Mouse (Mus musculus) limb, embryonic 11.5 days (tissue): ENCODE data around the gene Fam205c. TPM values are rescaled to one million over a fixed set of nuclear protein-coding genes. Genes with fewer than 3 reads are reported as not detected.

ENCODE experiments used
- ATAC-seq: fragments of 200-750 bp; cut with Nextera tagmentation; 2 replicates; pipeline ENCODE4 v1.8.0; 2017; ENCODE audit warnings: low read depth; ENCODE audit not compliant: insufficient number of reproducible peaks, low FRiP score, low TSS enrichment
- DNase-seq: peaks from one replicate; pipeline ENCODE4 v3.0.0-alpha.2; 2015; ENCODE audit warnings: low spot score
- H3K27ac ChIP-seq: fragments of 300-500 bp; sonication (generic); replicated peaks from 2 replicates; pipeline ENCODE4 v1.5.1; 2014; ENCODE audit warnings: low read depth, mild to moderate bottlenecking, low read length
- H3K27me3 ChIP-seq: fragments of 300-500 bp; sonication (generic); 2 replicates; pipeline ENCODE4 v1.6.1; 2014; ENCODE audit warnings: mild to moderate bottlenecking, low read length, mixed read lengths; ENCODE audit not compliant: control insufficient read depth, insufficient read depth
- H3K36me3 ChIP-seq: fragments of 300-500 bp; sonication (generic); 2 replicates; pipeline ENCODE4 v1.6.1; 2014; ENCODE audit warnings: mild to moderate bottlenecking, low read length, moderate library complexity, mixed read lengths; ENCODE audit not compliant: control insufficient read depth, insufficient read depth
- H3K4me1 ChIP-seq: fragments of 300-500 bp; sonication (generic); 2 replicates; pipeline ENCODE4 v1.6.1; 2014; ENCODE audit warnings: low read length, mixed read lengths; ENCODE audit not compliant: control insufficient read depth, insufficient read depth
- H3K4me2 ChIP-seq: fragments of 300-500 bp; sonication (generic); 2 replicates; pipeline ENCODE4 v1.6.1; 2014; ENCODE audit warnings: low read depth, mild to moderate bottlenecking, moderate library complexity; ENCODE audit not compliant: severe bottlenecking
- H3K4me3 ChIP-seq: fragments of 300-500 bp; sonication (generic); 2 replicates; pipeline ENCODE4 v1.5.1; 2014; ENCODE audit warnings: low read depth, low read length
- H3K9ac ChIP-seq: fragments of 300-500 bp; sonication (generic); 2 replicates; pipeline ENCODE4 v1.6.1; 2014; ENCODE audit warnings: mild to moderate bottlenecking, low read length
- H3K9me3 ChIP-seq: fragments of 300-500 bp; sonication (generic); 2 replicates; pipeline ENCODE4 v1.6.1; 2016; ENCODE audit warnings: low read length; ENCODE audit not compliant: control insufficient read depth
- WGBS: fragments of 180-500 bp; shearing (Covaris S2); extraction: QIAGEN DNeasy Blood & Tissue Kit; methylation state at CpG from one replicate; pipeline ENCODE4 v1.1.7; 2014; 5-methylcytosine and 5-hydroxymethylcytosine counted together
- polyA plus RNA-seq: library from polyadenylated mRNA; unstranded; fragments of >200 nt; fragmentation: Nextera tagmentation; extraction: Ambion mirVana; gene quantifications from 2 replicates; pipeline ENCODE4 v1.2.1, GENCODE M21; 2014

Gene Fam205c
- polyA plus RNA-seq, 1 experiment from 2014 or later = not detected

DNA sequence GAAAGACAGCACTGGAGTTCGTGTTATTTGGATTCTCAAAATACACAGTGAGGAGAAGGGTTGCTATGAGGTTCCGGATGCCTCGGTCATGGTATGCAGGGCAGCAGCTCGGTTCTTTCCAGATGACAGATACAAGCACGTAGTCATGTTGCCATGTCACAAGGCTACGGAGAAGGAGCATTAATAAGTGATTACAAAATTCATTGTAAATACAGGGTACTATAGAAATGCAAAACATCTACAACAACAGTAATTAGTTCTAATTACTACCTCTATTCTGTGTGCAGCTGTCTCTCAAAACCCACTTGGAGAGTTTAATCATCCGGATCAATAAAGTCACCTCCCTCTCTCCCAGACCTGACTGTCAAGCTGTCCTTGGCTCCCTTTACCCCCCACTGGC, 21.1 kb upstream of the Fam205c start:
- H3K4me3 ChIP-seq = no peak overlapping the region
- no peak overlapping the region for H3K27ac ChIP-seq
- 85% methylated on average over 7 of the region's 7 CpGs for WGBS
- H3K9ac ChIP-seq = no peak overlapping the region
- ATAC-seq (no peak), DNase-seq (no peak)
- H3K27me3 ChIP-seq = no peaks in the 10 kb centered on the region
- H3K9me3 ChIP-seq = no peaks in the 10 kb centered on the region
- H3K4me1 ChIP-seq = no peaks in the 10 kb centered on the region
- H3K4me2 ChIP-seq = no peak overlapping the region
- no peaks in the 10 kb centered on the region for H3K36me3 ChIP-seq

DNA sequence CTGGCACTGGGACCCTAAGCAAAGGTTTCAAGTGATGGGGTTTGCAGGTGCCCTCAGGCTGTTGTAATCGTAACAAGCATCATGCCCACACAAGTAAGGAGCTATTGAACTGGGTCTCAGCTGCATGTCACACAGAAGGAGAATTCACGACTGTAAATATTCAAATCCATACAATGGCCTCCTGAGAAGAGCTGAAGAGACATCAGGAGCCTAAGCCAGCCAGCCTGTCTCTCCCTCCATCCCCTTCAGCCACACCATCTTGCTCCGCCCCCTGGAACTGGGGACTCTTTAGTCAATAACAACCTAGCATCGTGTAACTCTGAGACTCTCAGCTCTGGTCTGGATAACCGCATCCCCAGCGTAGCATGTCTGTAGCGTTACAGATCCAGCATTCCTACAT, 17.1 kb upstream of the Fam205c start:
- ATAC-seq (no peak), DNase-seq (no peak)
- 54% methylated on average over 7 of the region's 7 CpGs for WGBS
- Histone ChIP-seq H3K9ac (no peak overlapping the region), H3K4me3 (no peak overlapping the region), H3K36me3 (no peaks in the 10 kb centered on the region), H3K4me1 (no peaks in the 10 kb centered on the region), H3K4me2 (no peak overlapping the region), H3K27ac (no peak overlapping the region), H3K9me3 (no peaks in the 10 kb centered on the region), H3K27me3 (no peaks in the 10 kb centered on the region)

DNA sequence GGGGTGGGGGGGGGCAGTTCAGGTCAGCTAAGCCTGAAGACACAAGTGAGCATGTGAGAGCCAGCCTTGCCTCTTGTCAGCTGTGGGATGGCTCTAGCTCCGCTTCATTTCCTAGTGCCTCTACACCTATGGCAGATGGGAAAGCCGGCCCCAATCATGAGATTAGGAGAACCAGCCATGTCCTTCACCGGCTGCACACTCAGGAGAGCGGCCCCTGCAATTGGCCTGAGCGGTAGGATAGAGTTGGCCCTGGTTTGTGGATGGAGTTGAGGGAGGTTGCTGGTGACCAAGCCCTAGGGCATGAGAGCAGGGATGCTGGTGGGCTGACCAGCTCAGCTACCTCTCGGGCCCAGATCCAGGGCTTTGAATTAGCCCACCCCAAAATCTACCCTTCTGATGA, 14.8 kb upstream of the Fam205c start:
- no peaks in the 10 kb centered on the region for H3K4me1 ChIP-seq
- no peak overlapping the region for H3K27ac ChIP-seq
- no peak overlapping the region for H3K4me3 ChIP-seq
- no peak for DNase-seq
- H3K9ac ChIP-seq = no peak overlapping the region
- H3K36me3 ChIP-seq = no peaks in the 10 kb centered on the region
- H3K4me2 ChIP-seq = no peak overlapping the region
- ATAC-seq = no peak
- WGBS = 91% methylated on average over 6 of the region's 6 CpGs
- no peaks in the 10 kb centered on the region for H3K9me3 ChIP-seq
- no peaks in the 10 kb centered on the region for H3K27me3 ChIP-seq

DNA sequence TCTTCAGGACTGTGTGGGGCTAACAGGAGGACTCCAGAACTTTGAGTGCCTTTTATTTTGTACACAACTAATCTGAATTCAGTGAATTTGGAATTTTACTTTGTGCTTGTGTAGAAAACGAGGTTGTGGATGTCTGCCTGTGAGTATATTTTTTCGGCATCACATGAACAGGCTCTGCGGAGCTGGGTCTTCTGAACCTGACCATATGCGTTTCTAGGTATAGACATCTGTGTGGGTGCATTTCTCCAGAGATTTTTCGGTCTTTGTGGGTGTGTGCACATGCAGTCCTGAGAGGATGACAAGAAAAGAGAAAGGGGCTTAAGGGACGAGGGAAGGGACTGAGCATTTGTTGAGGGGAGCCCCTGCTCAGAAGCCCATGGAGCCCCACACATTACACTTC, 12.9 kb upstream of the Fam205c start:
- DNase-seq (no peak), ATAC-seq (no peak)
- no peak overlapping the region for H3K27ac ChIP-seq
- H3K27me3 ChIP-seq = no peaks in the 10 kb centered on the region
- 93% methylated on average over 6 of the region's 6 CpGs for WGBS
- H3K4me1 ChIP-seq = no peaks in the 10 kb centered on the region
- H3K36me3 ChIP-seq = no peaks in the 10 kb centered on the region
- H3K4me2 ChIP-seq = no peak overlapping the region
- H3K9ac ChIP-seq = no peak overlapping the region
- no peaks in the 10 kb centered on the region for H3K9me3 ChIP-seq
- no peak overlapping the region for H3K4me3 ChIP-seq

DNA sequence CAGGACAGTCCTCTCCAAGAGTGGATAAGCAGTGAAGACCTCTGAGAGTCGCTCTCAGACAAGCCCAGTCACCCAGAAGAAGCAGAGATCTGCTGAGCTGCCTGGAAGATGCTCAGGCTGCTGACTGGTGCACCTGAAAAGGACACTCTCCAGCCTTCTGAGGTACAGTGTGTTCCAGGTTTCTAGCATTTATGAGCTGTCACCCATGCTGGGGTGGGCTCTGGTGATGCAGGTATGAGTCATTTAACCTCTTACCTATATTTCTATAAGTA, 6.6 kb upstream of the Fam205c start:
- no peaks in the 10 kb centered on the region for H3K4me1 ChIP-seq
- no peak overlapping the region for H3K4me3 ChIP-seq
- DNase-seq (peak; percentile 14), ATAC-seq (no peak)
- H3K36me3 ChIP-seq = no peaks in the 10 kb centered on the region
- H3K9me3 ChIP-seq = no peaks in the 10 kb centered on the region
- no peak overlapping the region for H3K4me2 ChIP-seq
- WGBS = 50% methylated on average over 1 of the region's 1 CpGs
- no peak overlapping the region for H3K27ac ChIP-seq
- no peaks in the 10 kb centered on the region for H3K27me3 ChIP-seq
- H3K9ac ChIP-seq = no peak overlapping the region

DNA sequence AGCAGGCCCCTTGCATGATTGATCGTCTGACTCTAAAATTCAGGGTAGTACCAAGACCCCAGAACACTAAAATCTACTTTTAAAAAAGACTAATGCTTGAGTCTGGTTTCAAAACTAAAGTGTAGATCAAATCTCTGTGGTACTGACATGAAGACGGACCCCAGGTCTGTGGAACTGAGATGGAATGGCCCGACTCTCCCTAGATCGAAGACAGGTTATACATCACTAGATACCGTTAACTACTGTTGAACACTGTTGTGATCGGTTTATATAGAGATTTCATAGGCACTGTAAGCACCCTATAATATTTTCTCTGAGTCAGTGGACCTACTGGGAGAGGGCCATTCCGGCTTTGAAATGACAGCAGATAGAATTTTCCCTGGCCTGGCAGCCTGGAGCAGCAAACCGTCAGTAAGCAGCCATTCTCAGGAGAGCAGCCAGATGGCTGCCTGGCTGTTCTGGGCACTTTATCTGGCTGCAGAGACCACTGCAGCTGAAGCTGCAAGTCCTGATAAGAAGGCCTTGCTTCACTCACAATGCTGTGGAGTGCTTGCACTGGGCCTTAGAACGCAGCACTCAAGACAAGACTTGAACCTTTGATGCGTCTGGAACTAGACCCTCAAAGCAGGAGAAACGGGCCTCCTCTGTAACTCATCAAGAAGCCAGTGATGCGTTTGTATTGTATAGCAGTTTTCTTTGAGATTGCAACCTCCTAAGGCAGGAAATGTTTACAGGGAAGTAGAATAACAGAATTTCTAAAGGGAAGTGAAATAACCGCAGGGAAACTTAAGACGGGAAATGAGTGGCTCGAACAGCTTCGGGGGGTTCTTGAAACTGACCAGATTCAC, 6.0 kb upstream of the Fam205c start:
- Histone ChIP-seq H3K9ac (no peak overlapping the region), H3K27ac (no peak overlapping the region), H3K36me3 (no peaks in the 10 kb centered on the region), H3K4me1 (no peaks in the 10 kb centered on the region), H3K9me3 (no peaks in the 10 kb centered on the region), H3K4me3 (no peak overlapping the region), H3K4me2 (no peak overlapping the region), H3K27me3 (no peaks in the 10 kb centered on the region)
- ATAC-seq = no peak
- DNase-seq = peak; percentile 15
- WGBS = 83% methylated on average over 16 of the region's 16 CpGs

DNA sequence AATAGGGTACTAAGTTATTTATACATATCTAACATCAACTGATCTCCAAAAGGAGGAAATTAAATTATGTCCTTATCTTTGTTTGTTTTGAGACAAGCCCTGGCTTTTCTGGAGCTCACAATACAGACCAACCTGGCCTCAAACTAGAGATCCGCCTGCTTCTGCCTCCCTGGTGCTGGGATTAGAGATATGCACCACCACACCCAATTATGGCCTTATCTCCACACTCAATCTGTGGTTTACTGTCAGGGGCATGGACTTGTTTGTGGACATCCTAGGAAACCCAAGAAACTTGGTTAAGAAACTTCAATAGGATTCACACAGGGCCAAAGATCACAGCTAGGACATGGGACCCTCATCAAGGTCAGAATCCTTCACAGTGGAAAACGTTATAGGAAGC, 3.6 kb upstream of the Fam205c start:
- Histone ChIP-seq H3K4me1 (no peaks in the 10 kb centered on the region), H3K27ac (no peak overlapping the region), H3K4me3 (no peak overlapping the region), H3K9me3 (no peaks in the 10 kb centered on the region), H3K27me3 (no peaks in the 10 kb centered on the region), H3K4me2 (no peak overlapping the region), H3K9ac (no peak overlapping the region), H3K36me3 (no peaks in the 10 kb centered on the region)
- 73% methylated on average over 2 of the region's 2 CpGs for WGBS
- no peak for ATAC-seq
- DNase-seq = no peak

DNA sequence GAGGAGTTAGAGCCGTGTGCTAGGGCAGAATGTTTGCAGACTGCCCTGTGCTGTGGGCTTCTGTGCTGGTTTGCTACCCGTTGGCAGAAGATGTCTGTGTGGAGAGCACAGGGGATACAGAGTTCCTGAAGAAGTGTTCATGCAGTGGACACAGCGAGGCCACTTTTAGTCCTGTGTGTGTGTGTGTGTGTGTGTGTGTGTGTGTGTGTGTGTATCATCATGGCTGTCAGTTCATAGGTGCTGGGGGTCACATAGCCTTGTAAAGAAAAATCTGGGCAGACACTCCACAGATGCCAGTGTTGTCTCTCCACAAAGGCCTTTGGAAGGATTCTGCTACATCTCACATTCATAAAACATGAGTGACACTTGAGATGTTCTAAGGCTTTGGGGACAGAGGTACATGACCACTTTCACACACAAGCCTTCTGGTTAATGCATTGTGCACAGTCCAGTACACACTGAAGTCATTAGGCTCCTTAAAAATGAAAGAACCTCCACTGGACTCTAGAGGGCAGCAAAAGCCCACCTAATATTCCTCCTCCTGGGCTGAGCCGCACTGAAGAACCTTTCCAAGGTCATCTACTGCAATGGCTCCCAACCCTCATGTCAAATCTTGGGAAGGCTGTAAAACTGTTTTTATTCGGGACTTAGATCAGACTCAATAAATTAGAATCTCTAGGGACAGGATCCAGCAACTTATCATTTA, 2.7 kb upstream of the Fam205c start:
- H3K27ac ChIP-seq = no peak overlapping the region
- H3K9me3 ChIP-seq = no peaks in the 10 kb centered on the region
- H3K27me3 ChIP-seq = no peaks in the 10 kb centered on the region
- H3K4me3 ChIP-seq = no peak overlapping the region
- 39% methylated on average over 5 of the region's 5 CpGs for WGBS
- DNase-seq (peak; percentile 80), ATAC-seq (0 out of 2 replicates have a peak, but pooled peaks have one; percentile 51)
- H3K4me2 ChIP-seq = no peak overlapping the region
- no peak overlapping the region for H3K9ac ChIP-seq
- H3K36me3 ChIP-seq = no peaks in the 10 kb centered on the region
- no peaks in the 10 kb centered on the region for H3K4me1 ChIP-seq
